Mouse (Mus musculus) adrenal gland, postnatal 25 days (tissue): ENCODE results near the gene Rbck1. TPM values are rescaled to one million over a fixed set of nuclear protein-coding genes. Genes with fewer than 3 reads are reported as not detected.
A peak's percentile ranks its signal among the peaks of the same experiment; 100 is the strongest.
"Not testable (repeated sequence)": the region's sequence is repeated elsewhere in the genome, so short reads cannot be mapped to it uniquely, and the experiment has no call there.

Experiments used
- DNase-seq: peaks from one replicate; pipeline ENCODE4 v3.0.0; 2021; ENCODE audit warnings: mixed read lengths
- total RNA-seq: library from RNA; stranded (reverse); gene quantifications from 2 replicates; pipeline ENCODE4 v1.2.3, GENCODE M21; 2021

Gene Rbck1
- total RNA-seq, 1 experiment from 2014 or later = 126 TPM

DNA sequence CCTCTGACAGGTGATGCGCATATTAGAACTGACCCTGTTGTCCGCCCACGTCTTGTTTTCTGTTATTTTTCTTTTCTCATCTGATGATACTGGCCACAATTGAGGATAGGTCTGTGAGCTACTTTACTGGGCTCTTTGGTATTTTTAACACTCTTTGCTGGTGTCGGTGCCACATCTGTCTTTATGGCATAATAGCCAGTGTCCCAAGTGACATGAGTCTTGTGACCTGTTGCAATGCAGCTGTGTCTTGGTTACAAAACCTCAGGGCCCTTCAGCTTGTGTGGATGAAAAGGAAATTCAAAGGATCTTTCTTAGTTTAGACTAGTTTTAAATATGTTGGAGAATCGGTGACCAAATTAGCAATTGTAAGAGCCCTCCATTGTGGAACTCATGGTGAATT lies 37.9 kb downstream of the Rbck1 start:
- DNase-seq = no peak

DNA sequence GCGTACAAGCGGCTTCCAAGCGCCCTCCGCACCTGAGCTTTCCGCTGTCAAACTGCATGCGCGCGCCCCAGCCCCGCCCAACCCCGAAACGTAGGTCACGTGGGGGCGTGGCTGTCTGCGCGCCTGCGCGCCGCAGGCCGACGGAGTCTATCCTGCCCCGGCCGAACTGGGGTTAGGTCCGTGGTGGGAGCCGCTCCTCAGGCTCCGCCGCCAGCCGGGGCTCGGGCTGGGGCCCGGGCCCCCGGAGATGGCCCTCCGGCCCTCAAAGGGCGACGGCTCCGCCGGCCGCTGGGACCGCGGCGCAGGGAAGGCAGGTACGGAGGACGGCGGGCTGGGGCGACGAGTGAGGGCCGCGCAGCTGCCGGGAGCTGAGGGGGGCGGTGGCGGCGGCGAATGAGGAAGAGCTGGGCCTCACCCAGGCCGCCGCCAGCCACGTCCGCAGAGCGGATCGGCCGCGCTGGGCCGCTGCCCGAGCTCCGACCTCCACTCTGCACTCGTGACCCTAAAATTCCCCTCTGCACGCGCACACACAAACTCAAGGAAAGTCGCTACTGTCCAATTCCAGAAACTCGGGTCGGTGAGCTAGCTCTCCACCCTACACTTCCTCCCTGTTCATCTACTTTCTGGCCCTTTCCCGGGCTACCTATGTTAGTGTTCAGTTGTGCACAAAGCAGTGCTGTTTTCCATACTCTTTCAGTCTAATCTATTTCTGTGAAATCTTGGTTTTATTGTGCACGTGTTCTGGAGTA lies 38.6 kb downstream of the Rbck1 start, which contains the start of gene Tbc1d20:
Gene Tbc1d20 (plus strand): TSS at position 102 of the 749 bp plus-strand sequence.
- DNase-seq = peak; percentile 93

DNA sequence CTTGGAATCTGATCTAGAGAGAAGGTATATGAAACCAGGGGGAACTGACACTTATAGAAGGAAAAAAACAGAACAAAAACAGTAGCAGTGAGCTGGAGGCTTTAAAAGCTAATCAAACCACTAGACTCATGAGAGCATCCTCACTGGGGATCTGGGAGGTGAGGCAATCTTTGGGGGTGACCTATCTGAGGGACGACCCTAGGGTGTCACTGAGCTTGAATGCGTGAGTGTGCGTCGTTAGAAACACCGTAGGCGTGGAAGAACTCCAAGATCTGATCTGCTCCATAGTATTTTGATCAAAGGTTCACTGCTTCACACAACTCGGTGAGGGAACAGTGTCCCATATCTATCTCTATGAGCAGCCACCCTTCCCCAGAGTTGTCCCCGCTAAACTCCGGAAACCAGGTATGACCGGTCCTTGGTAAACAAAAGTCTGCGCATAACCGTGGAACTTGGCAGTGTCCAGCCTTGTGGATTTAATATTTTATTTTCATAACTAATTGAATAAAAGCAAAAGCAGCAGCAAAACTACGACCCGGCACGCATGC lies 39.2 kb downstream of the Rbck1 start:
- no peak for DNase-seq

DNA sequence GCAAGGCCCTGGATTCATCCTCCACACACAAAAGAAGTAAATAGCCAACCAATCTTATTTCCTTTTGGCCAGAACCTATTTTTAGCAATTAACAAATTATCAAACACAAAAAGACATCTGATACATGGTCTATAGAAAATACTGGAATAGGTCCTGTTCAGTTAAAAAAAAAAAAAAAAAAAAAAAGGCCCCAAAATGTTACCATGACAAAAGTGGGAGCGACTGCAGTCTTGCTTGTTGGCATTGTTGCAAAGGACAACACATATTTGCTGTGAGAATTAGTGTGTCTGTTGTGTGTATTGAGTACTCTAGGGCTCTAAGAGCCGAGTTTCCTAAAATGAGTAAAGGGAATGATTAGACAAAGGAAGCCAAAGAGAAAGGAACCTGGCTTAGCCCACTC lies 40.0 kb downstream of the Rbck1 start:
- no peak for DNase-seq

DNA sequence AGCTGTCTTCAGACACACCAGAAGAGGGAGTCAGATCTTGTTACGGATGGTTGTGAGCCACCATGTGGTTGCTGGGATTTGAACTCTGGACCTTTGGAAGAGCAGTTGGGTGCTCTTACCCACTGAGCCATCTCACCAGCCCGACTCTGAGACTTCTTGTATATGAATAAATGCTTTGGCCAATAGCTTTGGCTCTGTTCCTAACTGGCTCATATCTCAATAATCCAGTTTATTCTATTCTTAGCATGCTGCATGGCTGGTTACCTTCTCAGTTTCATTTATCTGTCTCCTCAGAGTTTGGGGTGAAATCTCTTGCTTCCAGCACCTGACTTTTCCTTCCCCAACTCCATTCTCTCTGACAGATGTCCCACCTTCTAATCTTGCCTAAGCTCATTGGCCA lies 42.8 kb downstream of the Rbck1 start:
- not testable (repeated sequence) for DNase-seq

DNA sequence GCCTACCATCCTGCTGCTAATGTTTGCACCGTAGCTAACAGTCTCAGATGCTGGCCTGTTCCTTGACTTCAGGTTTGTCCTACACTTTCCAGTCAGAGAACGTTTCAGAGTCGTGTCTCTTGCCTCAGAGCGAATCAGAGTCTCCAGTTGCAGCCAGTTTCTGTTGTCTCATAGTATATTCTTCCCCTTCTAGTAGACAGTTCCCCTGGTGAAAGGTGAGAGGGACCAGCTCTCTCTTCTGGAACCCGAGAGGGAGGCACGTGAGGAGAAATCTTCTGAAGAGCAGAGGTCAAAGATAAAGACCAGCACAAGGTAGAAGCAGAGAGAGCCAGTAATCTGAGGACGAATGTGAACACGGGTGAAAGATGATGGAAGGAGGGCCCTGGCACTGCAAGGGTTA lies 44.4 kb downstream of the Rbck1 start:
- DNase-seq = no peak

DNA sequence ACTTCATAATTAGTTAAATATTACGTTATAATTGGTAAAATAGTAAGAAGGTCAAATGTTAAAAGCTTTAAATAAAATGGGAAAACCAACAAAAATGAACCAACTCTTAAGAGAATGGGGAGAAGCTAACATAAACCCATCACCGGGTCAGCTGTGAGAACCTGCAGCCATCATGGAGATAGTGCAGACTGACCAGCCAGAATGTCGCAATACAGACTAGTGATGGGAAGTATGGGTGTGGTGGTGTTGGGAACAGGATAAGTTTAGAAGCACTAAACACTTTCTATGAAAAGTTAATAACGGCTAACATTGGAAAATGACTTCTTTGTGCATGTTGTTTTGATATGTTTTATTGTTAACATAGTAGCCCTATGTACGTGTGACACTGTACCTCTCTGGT lies 44.9 kb downstream of the Rbck1 start:
- DNase-seq = no peak

DNA sequence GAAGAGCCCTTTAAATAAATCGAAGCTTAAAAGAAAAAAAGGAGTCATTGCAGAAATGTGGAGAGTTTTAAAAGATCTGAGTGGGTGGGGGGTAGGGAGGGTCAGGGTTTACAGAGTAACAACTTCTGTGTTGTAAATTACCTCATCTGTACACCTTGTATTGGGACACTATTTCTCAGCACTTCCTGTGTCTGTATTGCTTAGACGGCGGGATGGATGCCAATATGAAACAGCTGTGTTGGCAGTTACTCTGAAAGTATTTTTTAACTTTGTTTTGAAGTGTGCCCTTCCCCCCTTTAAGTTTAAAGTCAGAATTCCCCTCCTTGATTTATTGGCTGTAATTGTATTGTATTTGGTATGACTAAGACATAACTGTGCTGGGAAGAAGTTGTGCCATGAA lies 51.0 kb downstream of the Rbck1 start:
- no peak for DNase-seq

DNA sequence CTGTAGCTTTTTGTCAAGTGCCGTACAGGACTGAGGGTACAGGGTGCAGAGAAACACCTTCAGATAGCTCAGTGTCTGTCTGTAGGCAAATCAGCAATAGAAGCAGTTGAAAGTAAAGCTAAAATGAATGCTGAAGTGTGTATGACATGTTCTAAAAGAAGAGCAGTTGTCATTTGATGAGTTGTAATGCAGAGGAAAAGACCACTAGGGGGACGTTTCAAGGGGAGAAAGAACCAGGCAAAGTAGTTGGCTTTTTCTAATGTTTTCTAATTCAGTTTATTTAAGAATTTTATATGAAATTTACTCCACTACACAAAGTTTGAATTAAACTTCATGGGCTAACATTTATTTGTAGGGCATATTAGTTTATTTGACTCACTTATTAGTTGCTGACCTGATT lies 58.8 kb downstream of the Rbck1 start:
- DNase-seq = no peak

Other genes with a start within 250 kb of the Rbck1 start
- gene Srxn1, start 227.1 kb downstream of the Rbck1 start, total RNA-seq = 131 and 337 TPM in 2 replicates
- gene Tcf15, start 189.1 kb downstream of the Rbck1 start, total RNA-seq = 3.6 and 5.0 TPM in 2 replicates
- gene Csnk2a1, start 105.8 kb downstream of the Rbck1 start, total RNA-seq = 107 and 109 TPM in 2 replicates
- gene Tbc1d20, start 38.8 kb downstream of the Rbck1 start, total RNA-seq = 117 and 119 TPM in 2 replicates
- 10.6 and 19.7 TPM in 2 replicates for gene Trib3, start 11.4 kb upstream of the Rbck1 start, total RNA-seq
- gene Nrsn2, start 44.0 kb upstream of the Rbck1 start, total RNA-seq = 2.1 and 3.2 TPM in 2 replicates
- 17.0 and 22.8 TPM in 2 replicates for gene Sox12, start 65.4 kb upstream of the Rbck1 start, total RNA-seq
- gene Zcchc3, start 82.4 kb upstream of the Rbck1 start, total RNA-seq = 7.6 and 8.3 TPM in 2 replicates
- not detected in 2 replicates for gene 6820408C15Rik, start 82.9 kb upstream of the Rbck1 start, total RNA-seq
- not detected in 2 replicates for gene Defb23, start 132.0 kb upstream of the Rbck1 start, total RNA-seq
- not detected in 2 replicates for gene Defb20, start 144.4 kb upstream of the Rbck1 start, total RNA-seq
- gene Defb22, start 157.5 kb upstream of the Rbck1 start, total RNA-seq = not detected in 2 replicates
- not detected in 2 replicates for gene Defb26, start 179.0 kb upstream of the Rbck1 start, total RNA-seq
- gene Defb28, start 185.6 kb upstream of the Rbck1 start, total RNA-seq = not detected in 2 replicates
- gene Defb29, start 207.4 kb upstream of the Rbck1 start, total RNA-seq = not detected in 2 replicates
- gene Gm17416, start 236.7 kb upstream of the Rbck1 start, total RNA-seq = not detected in 2 replicates
- gene Defb21, start 240.1 kb upstream of the Rbck1 start, total RNA-seq = not detected in 2 replicates
- 0.97 TPM in 1 of 2 replicates, not detected in the other for gene Defb19, start 247.7 kb upstream of the Rbck1 start, total RNA-seq